Mouse (Mus musculus) small intestine, adult 10 weeks (tissue): ENCODE measurements around the gene Plagl2. TPM values are rescaled to one million over a fixed set of nuclear protein-coding genes. Genes with fewer than 3 reads are reported as not detected.

Experiments
- polyA plus RNA-seq: library from polyadenylated mRNA; stranded (reverse); fragments of 350-450 nt; fragmentation: Illumina TruSeq; extraction: RNeasy Lipid Tissue Mini Kit (QIAGEN cat#74804); gene quantifications from one replicate; pipeline ENCODE4 v1.2.3, GENCODE M21; 2014; ENCODE audit warnings: low replicate concordance

Gene Plagl2
- polyA plus RNA-seq: 15.3 TPM

GRCm38 (mm10) chr2:153241250-153242014, at the start of gene Plagl2, which contains the start of gene Pofut1:
Plagl2 (minus strand) TSS chr2:153241426.
Pofut1 (plus strand) TSS chr2:153241533.

GRCm38 (mm10) chr2:153224946-153225594, 16.2 kb downstream of the Plagl2 start, which contains the start of gene Tspyl3:
Tspyl3 (minus strand) TSS chr2:153225441.

Other genes with a start within 250 kb of the Plagl2 start
- 18.2 TPM for gene Pdrg1, start 226.0 kb downstream of the Plagl2 start, polyA plus RNA-seq
- gene Xkr7, start 209.6 kb downstream of the Plagl2 start, polyA plus RNA-seq: not detected
- gene Ccm2l, start 175.5 kb downstream of the Plagl2 start, polyA plus RNA-seq: 0.52 TPM
- 0.71 TPM for gene Hck, start 133.0 kb downstream of the Plagl2 start, polyA plus RNA-seq
- 16.5 TPM for gene Tm9sf4, start 80.1 kb downstream of the Plagl2 start, polyA plus RNA-seq
- 1.2 TPM for gene Tspyl3, start 16.0 kb downstream of the Plagl2 start, polyA plus RNA-seq
- gene Pofut1, start 107 bp upstream of the Plagl2 start, polyA plus RNA-seq: 10.2 TPM
- gene Kif3b, start 50.0 kb upstream of the Plagl2 start, polyA plus RNA-seq: 9.2 TPM
- 9.1 TPM for gene Asxl1, start 104.4 kb upstream of the Plagl2 start, polyA plus RNA-seq